Mouse (Mus musculus): ENCODE measurements around the gene Lgals2. TPM values are rescaled to one million over a fixed set of nuclear protein-coding genes. Genes with fewer than 3 reads are reported as not detected.
"Not testable (repeated sequence)": the region's sequence is repeated elsewhere in the genome, so short reads cannot be mapped to it uniquely, and the experiment has no call there.

Lgals2 gene
- polyA plus RNA-seq, 1 experiment from 2014 or later: 9.5 TPM

DNA sequence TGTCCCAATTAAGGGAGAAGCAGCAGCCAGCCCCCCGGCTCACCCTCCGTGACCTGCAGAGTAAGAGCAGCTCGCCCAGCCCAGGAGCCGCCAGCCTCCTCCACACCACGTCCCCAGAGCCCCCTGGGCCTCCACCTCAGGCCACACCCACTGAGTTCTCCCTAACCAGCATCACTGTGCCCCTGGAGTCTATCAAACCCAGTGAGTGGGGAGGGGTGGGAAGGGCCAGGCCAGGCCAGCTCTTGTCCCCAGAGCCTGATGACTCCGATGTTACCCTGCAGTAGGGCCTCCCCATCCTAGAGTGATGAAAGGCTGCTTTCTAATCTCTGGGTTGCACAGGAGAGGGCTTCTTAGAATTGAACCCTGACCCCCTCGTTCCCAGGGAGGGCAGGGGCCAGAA lies 37.1 kb upstream of the Lgals2 start:
- Histone ChIP-seq H3K4me1 (peaks cover 88% of the 10 kb centered on the region), H3K27ac (peak overlapping the region; percentile 88)

DNA sequence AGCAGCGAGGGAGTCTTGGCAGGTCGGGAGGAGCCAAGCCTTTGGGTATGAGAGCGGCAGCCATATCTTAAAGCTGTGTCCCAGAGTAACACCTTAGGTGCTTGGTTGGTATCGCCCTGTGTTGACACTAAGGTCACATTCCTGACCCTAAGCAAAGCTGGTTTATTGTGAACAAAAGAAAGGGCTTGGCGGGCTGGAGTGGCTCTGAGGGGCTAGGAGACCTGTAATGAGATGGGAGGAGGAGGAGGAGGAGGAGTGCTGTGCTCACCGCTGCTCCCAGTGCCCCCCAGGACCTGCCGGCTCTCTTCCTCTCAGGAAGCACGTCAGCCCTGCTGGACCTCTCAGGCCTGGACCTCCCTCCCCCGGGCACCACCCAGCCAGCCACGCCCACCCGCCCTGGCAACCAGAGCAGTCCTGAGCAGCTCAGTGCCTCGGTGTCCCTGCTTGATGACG lies 34.1 kb upstream of the Lgals2 start:
- H3K9me3 ChIP-seq (replicated peaks): no peaks in the 10 kb centered on the region
- H3K4me1 ChIP-seq: peaks cover 62% of the 10 kb centered on the region
- peak overlapping the region; percentile 45; the same call in 1 of the 2 replicates for H3K9ac ChIP-seq
- peaks cover 96% of the 10 kb centered on the region for H3K36me3 ChIP-seq
- peak overlapping the region; percentile 46 for H3K4me2 ChIP-seq
- H3K27me3 ChIP-seq (replicated peaks): no peaks in the 10 kb centered on the region
- peak overlapping the region; percentile 18 for H3K27ac ChIP-seq
- peak; percentile 67 for ATAC-seq
- 38% methylated on average over 13 of the region's 13 CpGs for WGBS (ENCODE audit: insufficient replicate concordance)
- no peak overlapping the region for H3K4me3 ChIP-seq

More for the DNA sequence above, 37.1 kb upstream of the Lgals2 start:
- H3K4me3 ChIP-seq: no peak overlapping the region
- H3K9ac ChIP-seq: peak overlapping the region; percentile 28
- H3K36me3 ChIP-seq: peaks cover 67% of the 10 kb centered on the region
- H3K27me3 ChIP-seq (replicated peaks): no peaks in the 10 kb centered on the region
- no peaks in the 10 kb centered on the region for H3K9me3 ChIP-seq (replicated peaks)
- H3K4me2 ChIP-seq: peak overlapping the region; percentile 39
- WGBS (ENCODE audit: insufficient replicate concordance): 30% methylated on average over 7 of the region's 7 CpGs
- ATAC-seq: peak; percentile 43

- no peak overlapping the region for H3K4me2 ChIP-seq
- 79% methylated on average over 3 of the region's 3 CpGs for WGBS (ENCODE audit: insufficient replicate concordance)
- H3K27me3 ChIP-seq (replicated peaks): no peaks in the 10 kb centered on the region
- ATAC-seq: no peak
- peaks cover 29% of the 10 kb centered on the region for H3K4me1 ChIP-seq
- H3K36me3 ChIP-seq: peaks cover 73% of the 10 kb centered on the region
- no peak overlapping the region for H3K27ac ChIP-seq
- H3K9ac ChIP-seq: no peak overlapping the region
- no peaks in the 10 kb centered on the region for H3K9me3 ChIP-seq (replicated peaks)
- H3K4me3 ChIP-seq: no peak overlapping the region
Observed at GRCm38 (mm10) chr15:78881828-78882227, 26.5 kb upstream of the Lgals2 start.

- ATAC-seq: no peak
- Histone ChIP-seq H3K9me3 (replicated peaks) (no peaks in the 10 kb centered on the region), H3K27ac (no peak overlapping the region), H3K4me3 (no peak overlapping the region), H3K4me1 (peaks cover 43% of the 10 kb centered on the region), H3K36me3 (peaks cover 59% of the 10 kb centered on the region), H3K27me3 (replicated peaks) (no peaks in the 10 kb centered on the region), H3K9ac (no peak overlapping the region), H3K4me2 (no peak overlapping the region)
- WGBS (ENCODE audit: insufficient replicate concordance): 89% methylated on average over 8 of the region's 8 CpGs
Observed at GRCm38 (mm10) chr15:78880432-78880831, 25.1 kb upstream of the Lgals2 start.

DNA sequence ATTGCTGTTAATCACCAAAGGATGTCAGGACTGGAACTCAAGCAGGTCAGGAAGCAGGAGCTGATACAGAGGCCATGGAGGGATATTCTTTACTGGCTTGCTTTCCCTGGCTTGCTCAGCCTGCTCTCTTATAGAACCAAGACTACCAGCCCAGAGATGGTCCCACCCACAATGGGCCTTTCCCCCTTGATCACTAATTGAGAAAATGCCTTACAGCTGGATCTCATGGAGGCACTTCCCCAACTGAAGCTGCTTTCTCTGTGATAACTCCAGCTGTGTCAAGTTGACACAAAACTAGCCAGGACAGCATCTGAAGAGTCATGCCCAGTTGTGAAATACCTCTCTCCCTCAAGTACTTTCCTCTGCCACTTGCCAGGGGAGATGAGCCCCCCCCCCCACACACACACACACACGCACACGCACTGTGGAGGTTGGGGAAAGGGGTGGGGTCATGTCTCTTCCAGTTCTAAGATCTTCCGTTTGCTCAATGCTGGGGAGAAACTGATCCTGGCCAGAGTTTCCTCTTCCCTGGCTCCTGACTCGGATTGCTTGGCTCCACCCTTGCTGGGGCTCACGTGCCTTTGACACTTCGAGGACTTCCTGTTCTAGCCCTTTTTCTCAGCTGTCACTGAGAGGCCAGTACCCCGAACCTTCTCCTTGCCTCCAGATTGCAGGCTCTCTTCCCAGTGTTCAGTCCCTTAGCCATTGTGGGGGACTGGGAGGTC lies 23.6 kb upstream of the Lgals2 start:
- not testable (repeated sequence) for ATAC-seq; H3K4me3 ChIP-seq; H3K9ac ChIP-seq; H3K27me3 ChIP-seq (replicated peaks); H3K9me3 ChIP-seq (replicated peaks)
- H3K4me1 ChIP-seq: peaks cover 47% of the 10 kb centered on the region
- peaks cover 45% of the 10 kb centered on the region for H3K36me3 ChIP-seq
- peak overlapping the region; percentile 96 for H3K27ac ChIP-seq
- WGBS (ENCODE audit: insufficient replicate concordance): 35% methylated on average over 7 of the region's 7 CpGs
- peak overlapping the region; percentile 96 for H3K4me2 ChIP-seq

DNA sequence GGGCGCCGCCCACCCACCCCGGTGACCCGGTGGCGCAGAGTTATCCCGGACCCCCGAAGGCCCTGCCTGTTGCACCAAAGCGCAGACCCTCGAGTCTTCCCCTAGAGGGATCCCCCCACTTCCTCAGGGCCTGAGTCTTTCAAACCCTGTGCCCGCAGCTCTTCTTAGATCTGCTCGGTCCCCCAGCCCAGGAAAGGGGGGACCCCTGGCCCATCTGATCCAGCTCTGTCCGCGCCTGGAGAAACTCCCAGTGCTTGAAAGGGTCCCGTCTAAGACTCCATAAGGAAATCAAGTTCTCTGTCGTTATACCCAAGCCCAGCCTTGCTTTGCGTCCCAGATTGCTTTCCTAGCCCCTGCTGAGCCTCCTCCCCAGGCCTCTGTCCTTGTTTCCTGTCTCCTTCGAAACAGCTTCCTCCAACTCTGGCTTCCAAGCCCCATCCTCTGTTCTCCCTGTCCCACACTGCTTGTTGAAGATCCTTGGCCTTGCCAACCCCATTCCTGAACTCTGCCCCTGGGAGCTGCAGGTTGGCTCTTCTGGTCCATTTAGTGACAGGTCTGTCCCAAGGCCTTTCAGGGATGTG lies 22.6 kb upstream of the Lgals2 start:
- peak overlapping the region; percentile 91 for H3K9ac ChIP-seq
- 1% methylated on average over 17 of the region's 17 CpGs for WGBS (ENCODE audit: insufficient replicate concordance)
- no peak for ATAC-seq
- H3K27ac ChIP-seq: peak overlapping the region; percentile 96
- no peaks in the 10 kb centered on the region for H3K27me3 ChIP-seq (replicated peaks)
- H3K4me3 ChIP-seq: peak overlapping the region; percentile 92
- peak overlapping the region; percentile 96 for H3K4me2 ChIP-seq
- peaks cover 47% of the 10 kb centered on the region for H3K4me1 ChIP-seq
- peaks cover 35% of the 10 kb centered on the region for H3K36me3 ChIP-seq
- no peaks in the 10 kb centered on the region for H3K9me3 ChIP-seq (replicated peaks)

DNA sequence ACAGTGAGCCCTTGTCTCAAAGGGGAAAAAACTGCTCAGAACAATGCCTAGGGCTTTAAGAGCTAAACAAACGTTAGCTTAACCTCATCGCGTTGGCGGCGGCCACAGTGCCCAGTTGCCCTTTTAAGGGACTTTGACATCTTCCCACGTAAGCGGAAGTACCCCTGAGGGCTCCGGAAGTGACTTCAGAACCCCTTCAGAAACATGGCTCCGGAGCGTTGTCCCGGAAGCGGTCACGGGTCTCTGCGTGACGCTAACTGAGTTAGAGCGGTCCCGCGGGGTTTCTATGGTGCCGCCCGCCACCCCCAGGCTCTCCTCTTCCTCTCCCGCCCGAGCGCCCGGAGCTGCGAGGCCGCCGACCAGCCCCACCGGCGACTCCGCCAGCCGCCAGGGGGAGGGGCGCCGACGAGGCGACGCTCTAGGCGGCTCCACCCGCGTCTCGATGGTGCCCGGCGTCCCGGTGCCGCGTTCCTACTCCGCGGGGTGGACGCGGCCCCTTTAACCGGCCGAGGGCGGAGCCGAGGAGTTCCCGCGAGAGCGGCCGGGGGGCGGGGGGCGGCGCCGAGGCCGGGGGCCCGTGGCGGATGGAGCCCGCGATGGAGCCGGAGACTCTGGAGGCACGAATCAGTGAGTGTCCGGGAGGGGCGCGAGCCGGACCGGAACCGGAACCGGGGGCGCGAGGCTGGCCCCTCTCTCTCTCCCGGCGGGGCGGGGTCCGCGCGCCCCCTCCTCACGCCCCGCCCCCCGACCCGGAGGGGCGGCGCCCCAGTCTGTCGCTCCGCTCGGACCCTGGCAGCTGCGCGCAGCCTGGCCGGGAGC lies 21.9 kb upstream of the Lgals2 start, which contains the start of gene Gga1:
TSS of gene Gga1 (plus strand) at position 200 of the 819 bp plus-strand sequence.
- H3K4me3 ChIP-seq: peak within 1 kb of the TSS; percentile 92
- H3K4me1 ChIP-seq: peaks cover 49% of the 10 kb centered on the region
- H3K27ac ChIP-seq: peak within 1 kb of the TSS; percentile 96
- H3K4me2 ChIP-seq: peak within 1 kb of the TSS; percentile 96
- peak within 1 kb of the TSS; percentile 91 for H3K9ac ChIP-seq
- WGBS (ENCODE audit: insufficient replicate concordance): under 1% methylated on average over 80 of the region's 95 CpGs
- no peaks in the 10 kb centered on the region for H3K9me3 ChIP-seq (replicated peaks)
- H3K36me3 ChIP-seq: peaks cover 28% of the 10 kb centered on the region
- ATAC-seq: peak; percentile 87
- H3K27me3 ChIP-seq (replicated peaks): no peaks in the 10 kb centered on the region

GRCm38 (mm10) chr15:78876258-78876696 lies 20.9 kb upstream of the Lgals2 start:
- 1% methylated on average over 17 of the region's 17 CpGs for WGBS (ENCODE audit: insufficient replicate concordance)
- Histone ChIP-seq H3K27ac (peak overlapping the region; percentile 96), H3K4me3 (peak overlapping the region; percentile 92), H3K4me2 (peak overlapping the region; percentile 96), H3K36me3 (peaks cover 18% of the 10 kb centered on the region), H3K4me1 (peaks cover 52% of the 10 kb centered on the region), H3K9me3 (replicated peaks) (no peaks in the 10 kb centered on the region), H3K9ac (peak overlapping the region; percentile 91), H3K27me3 (replicated peaks) (no peaks in the 10 kb centered on the region)
- ATAC-seq: peak; percentile 36

GRCm38 (mm10) chr15:78875537-78875936 lies 20.2 kb upstream of the Lgals2 start:
- Histone ChIP-seq H3K4me3 (no peak overlapping the region), H3K27me3 (replicated peaks) (no peaks in the 10 kb centered on the region), H3K9me3 (replicated peaks) (no peaks in the 10 kb centered on the region), H3K27ac (peak overlapping the region; percentile 96), H3K4me1 (peaks cover 52% of the 10 kb centered on the region), H3K9ac (no peak overlapping the region), H3K36me3 (peaks cover 11% of the 10 kb centered on the region), H3K4me2 (peak overlapping the region; percentile 96; the same call in 1 of the 2 replicates)
- WGBS (ENCODE audit: insufficient replicate concordance): 82% methylated on average over 5 of the region's 5 CpGs
- ATAC-seq: no peak

DNA sequence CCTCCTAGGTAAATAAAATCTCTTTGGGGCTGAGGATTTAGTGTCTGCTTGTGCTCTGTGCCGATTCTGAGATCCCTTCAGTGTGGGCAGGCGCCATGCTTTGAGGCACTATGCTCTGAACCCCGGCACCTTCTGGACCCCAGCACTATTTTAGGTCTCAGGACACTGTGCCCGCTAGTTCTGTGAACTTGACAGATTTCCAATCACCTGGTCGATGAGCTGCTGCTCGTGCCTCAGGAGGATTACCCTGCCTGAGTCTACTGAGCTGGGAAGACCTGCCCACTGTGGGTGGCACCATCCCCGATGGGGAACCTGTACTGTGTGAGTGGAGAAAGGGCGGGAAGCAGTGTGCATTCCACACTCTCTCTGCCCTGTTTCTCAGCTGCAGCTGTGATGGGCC lies 19.7 kb upstream of the Lgals2 start:
- WGBS (ENCODE audit: insufficient replicate concordance): 76% methylated on average over 8 of the region's 8 CpGs
- Histone ChIP-seq H3K4me3 (no peak overlapping the region), H3K4me1 (peaks cover 47% of the 10 kb centered on the region), H3K4me2 (no peak overlapping the region), H3K27me3 (replicated peaks) (no peaks in the 10 kb centered on the region), H3K27ac (no peak overlapping the region), H3K9ac (no peak overlapping the region), H3K9me3 (replicated peaks) (no peaks in the 10 kb centered on the region), H3K36me3 (peaks cover 6% of the 10 kb centered on the region)
- no peak for ATAC-seq

- Histone ChIP-seq H3K9ac (no peak overlapping the region), H3K27ac (no peak overlapping the region), H3K4me1 (peaks cover 38% of the 10 kb centered on the region), H3K4me3 (no peak overlapping the region), H3K27me3 (replicated peaks) (no peaks in the 10 kb centered on the region), H3K36me3 (no peaks in the 10 kb centered on the region), H3K9me3 (replicated peaks) (no peaks in the 10 kb centered on the region), H3K4me2 (no peak overlapping the region)
- no peak for ATAC-seq
- WGBS (ENCODE audit: insufficient replicate concordance): 55% methylated on average over 13 of the region's 13 CpGs
Observed at GRCm38 (mm10) chr15:78873803-78874435, 18.6 kb upstream of the Lgals2 start.
